Mouse (Mus musculus): ENCODE measurements around the gene Plppr2.

Plppr2 gene

GRCm38 (mm10) chr9:21962010-21962409, 25.2 kb downstream of the Plppr2 start:
- DNase-seq: no peak

DNA sequence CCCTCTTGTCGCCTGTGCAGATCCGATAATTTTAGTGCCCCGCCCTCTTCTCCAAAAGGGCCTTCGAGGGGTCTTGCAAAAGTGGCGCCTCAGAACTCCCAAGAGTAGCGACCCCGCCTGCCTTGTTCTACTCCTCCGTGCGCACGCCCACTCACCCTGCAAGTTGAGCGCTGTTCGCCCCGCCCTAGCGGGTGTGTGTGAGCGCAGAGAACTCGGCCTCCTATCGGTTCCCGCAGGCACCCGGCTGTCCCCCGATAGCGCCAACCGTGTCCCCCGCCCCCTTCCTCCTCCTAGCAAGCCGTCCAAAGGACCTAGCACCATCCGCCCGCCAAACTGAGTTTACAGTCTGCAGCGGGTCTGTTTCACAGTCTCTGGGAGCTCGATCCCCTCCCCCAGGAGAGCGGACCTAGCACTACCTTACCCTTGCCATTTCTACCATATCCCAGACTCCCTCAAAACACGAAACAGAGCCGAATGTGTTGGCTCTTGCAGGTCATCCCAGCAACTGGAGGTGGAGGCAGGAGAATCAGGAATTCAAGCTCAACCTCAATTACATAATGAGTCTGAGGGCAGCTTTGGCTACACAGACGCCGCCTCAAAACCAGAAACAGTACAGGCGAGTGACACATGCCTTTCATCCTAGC, 25.7 kb downstream of the Plppr2 start:
- peak; percentile 74 for DNase-seq

DNA sequence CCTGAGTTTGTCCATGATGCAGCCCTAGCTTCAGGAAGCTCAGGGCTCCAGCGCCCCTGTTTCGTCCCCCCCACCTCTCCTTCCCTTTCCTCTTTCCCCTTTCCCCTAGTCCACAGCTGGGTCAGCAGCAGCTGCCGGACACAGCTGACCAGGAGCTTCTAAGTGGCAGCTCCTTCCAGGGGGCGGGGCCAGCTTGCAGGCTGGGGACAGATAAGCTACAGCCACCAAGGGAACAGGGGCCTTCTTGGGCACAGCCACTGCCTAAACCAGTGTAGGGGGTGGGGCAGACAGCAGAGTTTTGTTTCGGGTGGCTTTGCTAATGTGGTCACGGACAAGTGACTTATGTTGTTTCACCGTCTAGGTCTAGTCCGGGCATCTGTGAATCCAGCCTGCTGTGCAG, 26.6 kb downstream of the Plppr2 start, which contains the start of gene Epor:
Gene Epor, minus strand, starts transcription at position 90 of the 400 bp plus-strand sequence.
- DNase-seq: no peak

GRCm38 (mm10) chr9:21968883-21969282, 32.0 kb downstream of the Plppr2 start:
- no peak for DNase-seq

DNA sequence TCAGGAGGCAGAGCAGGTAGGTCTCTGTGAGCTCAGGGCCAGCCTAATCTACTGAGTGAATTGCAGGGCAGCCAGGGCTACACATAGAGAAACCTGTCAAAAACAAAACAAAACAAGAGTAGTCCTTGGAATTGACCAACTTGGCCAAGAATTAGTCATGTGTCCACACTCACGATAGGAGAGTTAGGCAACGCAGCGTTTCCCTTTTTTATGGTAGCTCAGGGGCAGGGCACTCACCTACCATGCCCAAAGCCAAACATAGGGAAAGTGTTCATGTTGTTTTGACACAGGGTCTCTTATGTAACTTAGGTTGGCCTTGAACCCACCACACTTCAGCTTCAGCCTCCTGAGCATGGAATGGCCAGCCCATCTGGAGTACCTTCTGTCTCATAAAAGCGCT, 32.5 kb downstream of the Plppr2 start:
- no peak for DNase-seq

GRCm38 (mm10) chr9:21976626-21977175, 39.9 kb downstream of the Plppr2 start:
- no peak for DNase-seq

- no peak for DNase-seq
These were observed 40.5 kb downstream of the Plppr2 start for GRCm38 (mm10) chr9:21977331-21977730.

GRCm38 (mm10) chr9:21977972-21978371, 41.1 kb downstream of the Plppr2 start:
- DNase-seq: peak; percentile 68

- no peak for DNase-seq
These were observed 41.7 kb downstream of the Plppr2 start for GRCm38 (mm10) chr9:21978398-21979128.

DNA sequence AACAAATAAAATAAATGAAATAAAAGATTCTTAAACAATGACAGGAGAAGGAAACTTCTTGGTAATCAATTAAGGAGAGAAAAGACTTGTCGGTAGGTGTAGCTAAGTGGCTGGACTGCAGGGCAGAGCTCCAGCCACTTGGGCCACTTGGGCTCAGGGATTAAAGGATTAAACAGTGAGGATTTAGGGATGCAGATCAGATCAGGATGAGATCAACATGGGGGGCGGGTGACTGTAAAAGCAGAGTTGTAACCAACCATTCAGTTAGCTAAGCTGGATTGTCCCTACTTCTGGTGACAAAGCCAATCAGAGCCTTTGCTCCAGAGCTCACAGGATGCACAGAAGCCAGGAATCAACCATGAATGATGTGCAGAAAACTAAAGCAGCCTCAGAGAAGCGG, 47.1 kb downstream of the Plppr2 start:
- DNase-seq: no peak

- DNase-seq: no peak
These were observed 50.9 kb downstream of the Plppr2 start for GRCm38 (mm10) chr9:21987592-21988342.

GRCm38 (mm10) chr9:21988421-21989101, 51.7 kb downstream of the Plppr2 start:
- DNase-seq: peak; percentile 8

DNA sequence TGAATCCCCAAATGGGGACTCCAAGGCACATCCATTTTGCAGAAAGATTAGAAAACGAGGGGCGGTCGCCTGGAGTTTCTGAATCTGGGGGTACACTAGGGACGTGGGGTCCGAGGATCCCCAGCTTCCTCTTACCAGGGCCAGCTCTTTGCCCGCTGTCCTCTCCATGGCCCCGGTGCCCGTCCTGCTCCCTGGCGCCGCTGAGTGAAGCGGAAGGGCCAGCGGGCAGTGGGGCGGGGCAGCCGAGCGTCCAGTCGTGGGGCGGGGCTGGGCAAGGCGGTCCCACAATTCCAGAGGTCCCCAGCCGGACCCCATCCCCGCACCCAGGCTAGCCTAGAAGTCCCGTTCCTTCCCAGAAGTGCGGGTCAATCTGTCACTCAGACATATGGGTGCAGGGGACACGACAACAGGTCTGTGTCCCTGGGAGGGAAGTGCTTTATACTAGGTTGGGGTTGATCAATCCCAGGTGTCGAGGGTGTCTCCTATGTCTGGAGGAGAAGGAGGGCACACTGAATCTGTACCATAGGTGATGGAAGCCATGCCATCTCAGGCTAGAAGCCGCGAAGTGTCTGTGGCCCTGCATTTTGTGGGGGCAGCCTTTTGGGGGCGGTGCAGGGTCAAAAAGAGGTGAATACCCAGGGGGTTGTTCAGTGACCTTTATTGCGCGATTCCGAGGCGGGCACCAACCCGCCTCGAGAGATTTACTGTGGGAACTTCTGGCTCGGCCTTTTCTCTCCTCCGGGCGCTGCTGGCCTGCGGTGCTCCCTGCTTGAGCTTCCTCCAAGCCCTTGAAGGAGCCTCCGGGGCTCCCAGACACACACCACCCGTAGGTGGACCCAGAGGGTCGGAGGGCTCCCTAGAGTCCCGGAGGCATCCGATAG, 52.6 kb downstream of the Plppr2 start, which contains the start of gene Rgl3:
Gene Rgl3, minus strand, starts transcription at position 217 of the 881 bp plus-strand sequence.
- no peak for DNase-seq

- no peak for DNase-seq
These were observed 55.4 kb downstream of the Plppr2 start for GRCm38 (mm10) chr9:21992227-21992626.

DNA sequence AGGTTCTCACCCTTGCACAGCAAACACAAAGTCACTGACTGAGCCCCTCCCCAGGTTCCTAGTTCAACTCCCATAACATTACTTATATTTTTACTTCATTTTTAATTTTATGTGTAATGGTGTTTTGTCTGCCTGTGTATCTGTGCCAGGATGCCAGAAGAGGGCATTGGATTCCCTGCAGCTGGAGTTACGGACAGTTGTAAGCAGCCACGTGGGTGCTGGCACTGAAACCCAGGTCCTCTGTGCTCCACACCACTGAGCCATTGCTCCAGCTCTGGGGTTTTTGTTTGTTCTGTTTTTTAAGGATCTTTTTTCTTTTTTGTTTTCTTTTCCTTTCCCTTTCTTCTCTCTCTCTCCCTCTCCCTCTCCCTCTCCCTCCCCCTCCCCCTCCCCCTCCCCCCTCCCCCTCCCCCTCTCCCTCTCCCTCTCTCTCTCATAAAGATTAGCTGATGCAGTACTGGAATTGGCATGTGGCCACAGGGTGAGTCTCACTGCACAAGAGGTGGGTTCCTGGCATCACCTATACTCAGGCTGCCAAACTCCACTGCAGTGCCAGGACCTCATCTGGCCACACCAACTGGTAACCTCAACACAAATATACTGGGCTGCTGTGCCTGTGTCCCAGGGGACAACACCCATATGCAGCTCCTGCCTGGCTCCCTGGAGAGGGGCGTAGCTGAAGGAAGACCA, 59.5 kb downstream of the Plppr2 start:
- no peak for DNase-seq
